Mouse (Mus musculus): ENCODE measurements around the gene 4932438H23Rik. TPM values are rescaled to one million over a fixed set of nuclear protein-coding genes. Genes with fewer than 3 reads are reported as not detected.

The 4932438H23Rik gene
- 0.13 and 0.27 TPM in 2 replicates for polyA plus RNA-seq (2015; fragmentation: Nextera tagmentation; extraction: Ambion mirVana)

DNA sequence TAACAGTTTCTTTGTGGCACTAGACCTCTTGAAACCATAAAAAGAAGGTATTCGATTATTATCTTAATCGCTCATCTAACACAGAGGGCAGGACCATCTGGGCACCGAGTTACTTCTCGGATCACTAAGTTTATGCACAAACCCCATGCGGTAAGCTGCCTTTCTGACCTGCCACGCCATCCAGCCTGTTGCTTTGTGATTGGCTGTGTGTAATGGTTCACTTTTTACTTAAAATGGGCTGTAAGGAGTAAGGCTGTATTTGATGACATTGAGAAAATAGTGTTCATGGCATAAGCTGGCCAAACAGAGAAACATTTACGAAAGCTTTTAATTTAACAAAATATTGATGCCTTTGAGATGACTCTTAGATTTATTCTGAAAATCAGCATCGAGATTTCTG, at the start of gene 4932438H23Rik:
Gene 4932438H23Rik (minus strand): TSS at position 101 of the 400 bp plus-strand sequence.
- H3K4me2 ChIP-seq (ENCODE audit: low read depth, low read length): no peak within 1 kb of the TSS
- no peak within 1 kb of the TSS for H3K4me3 ChIP-seq (replicated peaks; ENCODE audit: low read length)
- H3K9ac ChIP-seq (ENCODE audit: low read length): no peak within 1 kb of the TSS
- H3K9me3 ChIP-seq (replicated peaks; ENCODE audit: control insufficient read depth, low read length): no peaks in the 10 kb centered on the region
- ATAC-seq (ENCODE audit: insufficient read depth, low FRiP score): no peak
- no peaks in the 10 kb centered on the region for H3K4me1 ChIP-seq (ENCODE audit: control insufficient read depth, insufficient read depth, low read length)
- no peaks in the 10 kb centered on the region for H3K36me3 ChIP-seq (ENCODE audit: control insufficient read depth, insufficient read depth, low read length)
- H3K27me3 ChIP-seq (ENCODE audit: control insufficient read depth, insufficient read depth, low read length): no peaks in the 10 kb centered on the region
- H3K27ac ChIP-seq (ENCODE audit: low read length): no peak within 1 kb of the TSS
- 85% methylated on average over 8 of the region's 8 CpGs for WGBS

DNA sequence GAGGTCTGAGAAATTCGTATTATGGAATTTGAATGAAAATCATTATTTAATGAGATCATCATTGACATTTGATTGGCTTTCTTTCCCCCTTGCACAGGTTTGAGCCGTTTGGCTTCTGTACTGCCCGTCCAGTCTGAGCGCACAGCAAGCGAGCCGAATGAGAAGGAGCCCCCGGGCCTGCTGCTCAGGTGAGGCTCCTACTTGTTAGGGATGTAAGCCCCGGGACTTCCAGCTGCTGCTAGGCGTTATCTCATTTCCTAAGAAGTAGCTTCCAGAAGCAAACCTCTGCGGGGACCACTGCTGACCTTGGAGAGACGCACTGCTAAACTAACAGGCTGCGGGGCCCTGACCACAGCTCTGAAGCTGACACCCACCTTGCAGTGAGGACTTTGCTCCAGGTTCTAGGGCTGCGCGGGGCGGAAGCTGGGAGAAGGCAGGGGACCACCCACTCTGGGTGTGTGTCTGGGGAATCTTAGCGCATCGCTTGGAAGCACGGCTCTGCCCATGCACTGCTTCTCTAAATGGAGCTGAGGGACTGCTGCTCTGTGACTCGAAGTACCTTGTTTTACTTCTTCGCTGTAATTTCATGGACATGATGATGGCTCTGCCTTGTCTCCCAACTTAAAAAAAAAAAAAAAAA, 46.2 kb upstream of the 4932438H23Rik start:
- H3K4me2 ChIP-seq (ENCODE audit: low read depth, low read length): no peak overlapping the region
- no peaks in the 10 kb centered on the region for H3K36me3 ChIP-seq (ENCODE audit: control insufficient read depth, insufficient read depth, low read length)
- H3K27me3 ChIP-seq (ENCODE audit: control insufficient read depth, insufficient read depth, low read length): peaks cover 9% of the 10 kb centered on the region; the same call in 1 of the 2 replicates
- H3K9ac ChIP-seq (ENCODE audit: low read length): no peak overlapping the region
- H3K4me1 ChIP-seq (ENCODE audit: control insufficient read depth, insufficient read depth, low read length): no peaks in the 10 kb centered on the region
- 37% methylated on average over 20 of the region's 20 CpGs for WGBS
- no peak for ATAC-seq (ENCODE audit: insufficient read depth, low FRiP score)
- H3K4me3 ChIP-seq (replicated peaks; ENCODE audit: low read length): no peak overlapping the region
- H3K9me3 ChIP-seq (replicated peaks; ENCODE audit: control insufficient read depth, low read length): 0 out of 2 replicates have a peak, but pooled peaks cover 4% of the 10 kb centered on the region
- H3K27ac ChIP-seq (ENCODE audit: low read length): no peak overlapping the region

DNA sequence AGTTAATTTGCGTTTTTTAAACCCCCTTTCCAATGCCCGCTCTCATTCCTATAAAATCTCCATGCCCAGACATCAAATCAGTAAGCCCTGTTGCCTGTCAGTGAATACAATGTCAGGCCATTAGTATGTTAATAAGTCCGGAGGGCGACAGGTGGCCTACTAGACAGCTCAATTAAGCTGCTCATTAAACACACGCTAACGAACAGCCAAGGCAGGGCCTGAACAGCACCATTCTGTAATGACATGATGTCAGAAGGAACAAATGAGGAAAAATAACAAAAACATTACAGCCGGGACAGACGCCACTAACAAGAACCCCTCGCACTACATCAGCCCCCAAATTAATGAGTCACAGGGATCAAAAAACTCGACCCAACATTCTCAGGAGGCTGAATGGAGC, 45.5 kb upstream of the 4932438H23Rik start:
- Histone ChIP-seq H3K9me3 (replicated peaks; ENCODE audit: control insufficient read depth, low read length) (0 out of 2 replicates have a peak, but pooled peaks cover 4% of the 10 kb centered on the region), H3K4me2 (ENCODE audit: low read depth, low read length) (no peak overlapping the region), H3K4me1 (ENCODE audit: control insufficient read depth, insufficient read depth, low read length) (no peaks in the 10 kb centered on the region), H3K36me3 (ENCODE audit: control insufficient read depth, insufficient read depth, low read length) (no peaks in the 10 kb centered on the region), H3K9ac (ENCODE audit: low read length) (no peak overlapping the region), H3K27ac (ENCODE audit: low read length) (no peak overlapping the region), H3K4me3 (replicated peaks; ENCODE audit: low read length) (no peak overlapping the region), H3K27me3 (ENCODE audit: control insufficient read depth, insufficient read depth, low read length) (peaks cover 9% of the 10 kb centered on the region; the same call in 1 of the 2 replicates)
- ATAC-seq (ENCODE audit: insufficient read depth, low FRiP score): no peak
- WGBS: 29% methylated on average over 10 of the region's 10 CpGs

DNA sequence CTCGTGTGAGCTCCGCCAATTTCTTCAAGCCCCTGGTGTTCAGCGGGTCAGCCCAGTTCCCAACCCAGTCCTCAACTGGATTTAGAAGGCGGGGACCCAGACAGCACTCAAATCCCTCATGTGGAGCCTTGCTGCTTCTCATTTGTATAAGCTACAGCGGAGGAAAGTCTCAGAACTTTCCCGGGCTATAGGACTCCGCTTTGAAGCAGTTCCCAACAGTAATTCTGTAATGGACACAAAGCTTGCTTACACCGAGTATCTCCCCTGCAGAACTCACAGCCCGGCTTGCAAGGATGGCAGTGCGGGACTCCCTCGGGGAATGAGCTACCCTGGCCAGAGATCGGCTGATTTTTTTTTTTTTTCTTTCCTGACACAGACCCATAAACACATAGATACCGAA, 45.1 kb upstream of the 4932438H23Rik start:
- H3K36me3 ChIP-seq (ENCODE audit: control insufficient read depth, insufficient read depth, low read length): no peaks in the 10 kb centered on the region
- WGBS: 18% methylated on average over 13 of the region's 13 CpGs
- H3K4me1 ChIP-seq (ENCODE audit: control insufficient read depth, insufficient read depth, low read length): no peaks in the 10 kb centered on the region
- peaks cover 9% of the 10 kb centered on the region; the same call in 1 of the 2 replicates for H3K27me3 ChIP-seq (ENCODE audit: control insufficient read depth, insufficient read depth, low read length)
- 0 out of 2 replicates have a peak, but pooled peaks cover 4% of the 10 kb centered on the region for H3K9me3 ChIP-seq (replicated peaks; ENCODE audit: control insufficient read depth, low read length)
- no peak overlapping the region for H3K4me3 ChIP-seq (replicated peaks; ENCODE audit: low read length)
- H3K9ac ChIP-seq (ENCODE audit: low read length): no peak overlapping the region
- H3K4me2 ChIP-seq (ENCODE audit: low read depth, low read length): no peak overlapping the region
- H3K27ac ChIP-seq (ENCODE audit: low read length): no peak overlapping the region
- ATAC-seq (ENCODE audit: insufficient read depth, low FRiP score): no peak

DNA sequence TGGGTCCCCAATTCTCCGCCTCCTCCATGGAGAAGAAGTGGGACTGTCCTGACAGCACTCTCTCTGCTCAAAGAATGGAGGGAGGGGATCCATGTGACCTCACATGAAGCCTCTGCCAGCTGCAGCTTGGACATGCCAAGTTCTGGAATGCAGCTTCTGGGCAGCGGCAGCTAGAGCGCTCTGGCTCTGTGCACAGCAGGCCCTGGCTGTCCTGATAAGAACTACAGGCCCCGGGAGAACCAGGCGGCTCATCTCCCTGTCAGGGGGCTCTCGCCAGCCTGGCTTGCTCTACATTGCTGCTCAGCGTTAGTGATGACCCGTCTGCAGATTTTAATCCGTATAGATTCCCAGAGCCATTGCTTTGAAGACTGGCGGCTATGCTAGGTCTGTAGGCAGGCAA, 44.6 kb upstream of the 4932438H23Rik start:
- Histone ChIP-seq H3K27me3 (ENCODE audit: control insufficient read depth, insufficient read depth, low read length) (peaks cover 9% of the 10 kb centered on the region; the same call in 1 of the 2 replicates), H3K4me1 (ENCODE audit: control insufficient read depth, insufficient read depth, low read length) (no peaks in the 10 kb centered on the region), H3K27ac (ENCODE audit: low read length) (no peak overlapping the region), H3K4me3 (replicated peaks; ENCODE audit: low read length) (no peak overlapping the region), H3K9ac (ENCODE audit: low read length) (no peak overlapping the region), H3K4me2 (ENCODE audit: low read depth, low read length) (no peak overlapping the region), H3K36me3 (ENCODE audit: control insufficient read depth, insufficient read depth, low read length) (no peaks in the 10 kb centered on the region), H3K9me3 (replicated peaks; ENCODE audit: control insufficient read depth, low read length) (0 out of 2 replicates have a peak, but pooled peaks cover 4% of the 10 kb centered on the region)
- no peak for ATAC-seq (ENCODE audit: insufficient read depth, low FRiP score)
- WGBS: 34% methylated on average over 10 of the region's 10 CpGs

DNA sequence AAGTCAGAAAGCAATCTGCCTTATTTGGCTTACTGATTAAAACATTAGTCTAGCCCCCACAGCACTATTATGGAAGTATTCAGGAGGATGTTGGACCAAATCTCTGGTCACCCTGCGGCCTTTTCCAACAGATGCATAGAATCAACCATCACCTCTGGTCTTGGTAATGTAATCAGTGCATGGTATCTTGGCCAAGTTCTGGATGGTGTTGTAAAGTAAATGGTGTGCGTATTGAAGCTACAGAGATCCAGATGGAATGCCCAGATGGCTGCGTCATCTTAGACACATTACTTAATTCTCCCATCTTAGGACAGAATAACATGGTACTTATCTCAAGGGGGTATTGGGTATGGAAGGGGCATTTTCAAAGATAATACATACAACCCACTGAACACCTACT, 43.8 kb upstream of the 4932438H23Rik start:
- WGBS: 91% methylated on average over 3 of the region's 3 CpGs
- H3K27me3 ChIP-seq (ENCODE audit: control insufficient read depth, insufficient read depth, low read length): peaks cover 9% of the 10 kb centered on the region; the same call in 1 of the 2 replicates

DNA sequence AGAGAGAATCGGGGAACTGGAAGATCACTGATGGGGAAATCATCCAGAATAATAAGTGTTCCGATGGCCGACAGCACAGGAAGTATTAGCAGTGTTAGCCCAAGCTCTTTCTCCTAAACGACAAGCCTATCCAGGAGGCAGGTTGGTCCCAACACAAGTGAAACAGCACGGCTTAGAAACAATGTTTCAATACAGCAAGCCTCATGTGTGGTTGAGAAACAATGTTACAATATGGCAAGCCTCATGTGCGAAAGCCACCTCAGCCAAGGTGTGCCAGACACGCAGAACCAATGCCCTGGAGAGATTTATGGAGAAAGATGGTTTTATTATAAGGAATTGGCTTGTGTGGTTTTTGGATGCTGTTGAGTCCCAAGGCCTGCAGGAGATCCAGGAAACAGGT, 43.2 kb upstream of the 4932438H23Rik start:
- Histone ChIP-seq H3K9ac (ENCODE audit: low read length) (no peak overlapping the region), H3K9me3 (replicated peaks; ENCODE audit: control insufficient read depth, low read length) (0 out of 2 replicates have a peak, but pooled peaks cover 4% of the 10 kb centered on the region), H3K36me3 (ENCODE audit: control insufficient read depth, insufficient read depth, low read length) (no peaks in the 10 kb centered on the region), H3K4me2 (ENCODE audit: low read depth, low read length) (no peak overlapping the region), H3K4me1 (ENCODE audit: control insufficient read depth, insufficient read depth, low read length) (no peaks in the 10 kb centered on the region), H3K27me3 (ENCODE audit: control insufficient read depth, insufficient read depth, low read length) (peaks cover 9% of the 10 kb centered on the region; the same call in 1 of the 2 replicates), H3K27ac (ENCODE audit: low read length) (no peak overlapping the region), H3K4me3 (replicated peaks; ENCODE audit: low read length) (no peak overlapping the region)
- ATAC-seq (ENCODE audit: insufficient read depth, low FRiP score): no peak
- 89% methylated on average over 7 of the region's 7 CpGs for WGBS

More for the DNA sequence above, 43.8 kb upstream of the 4932438H23Rik start:
- ATAC-seq (ENCODE audit: insufficient read depth, low FRiP score): no peak
- no peak overlapping the region for H3K4me3 ChIP-seq (replicated peaks; ENCODE audit: low read length)
- no peak overlapping the region for H3K4me2 ChIP-seq (ENCODE audit: low read depth, low read length)
- H3K9me3 ChIP-seq (replicated peaks; ENCODE audit: control insufficient read depth, low read length): 0 out of 2 replicates have a peak, but pooled peaks cover 4% of the 10 kb centered on the region
- H3K36me3 ChIP-seq (ENCODE audit: control insufficient read depth, insufficient read depth, low read length): no peaks in the 10 kb centered on the region
- no peak overlapping the region for H3K9ac ChIP-seq (ENCODE audit: low read length)
- H3K27ac ChIP-seq (ENCODE audit: low read length): no peak overlapping the region
- no peaks in the 10 kb centered on the region for H3K4me1 ChIP-seq (ENCODE audit: control insufficient read depth, insufficient read depth, low read length)

DNA sequence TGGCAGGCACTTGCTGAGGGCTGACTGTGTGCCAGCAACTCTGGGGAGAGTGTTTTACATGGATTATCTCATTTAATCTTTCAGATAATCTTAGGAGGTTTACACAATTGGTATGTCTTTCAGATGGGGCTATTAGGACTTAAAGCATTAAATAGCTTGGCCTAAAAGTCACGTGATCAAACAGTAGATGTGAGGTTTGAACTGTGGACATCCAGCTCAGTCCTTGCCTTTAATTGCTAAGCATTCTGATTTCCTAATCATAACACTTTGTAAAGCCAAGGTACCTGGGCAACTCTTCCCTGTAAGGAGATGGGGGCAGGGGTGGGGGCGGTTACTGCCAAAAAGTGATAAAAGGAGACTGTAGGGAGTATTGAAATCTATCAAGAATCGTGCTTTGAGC, 41.7 kb upstream of the 4932438H23Rik start:
- H3K27ac ChIP-seq (ENCODE audit: low read length): no peak overlapping the region
- peaks cover 9% of the 10 kb centered on the region; the same call in 1 of the 2 replicates for H3K27me3 ChIP-seq (ENCODE audit: control insufficient read depth, insufficient read depth, low read length)
- no peaks in the 10 kb centered on the region for H3K4me1 ChIP-seq (ENCODE audit: control insufficient read depth, insufficient read depth, low read length)
- H3K36me3 ChIP-seq (ENCODE audit: control insufficient read depth, insufficient read depth, low read length): no peaks in the 10 kb centered on the region
- H3K4me2 ChIP-seq (ENCODE audit: low read depth, low read length): no peak overlapping the region
- ATAC-seq (ENCODE audit: insufficient read depth, low FRiP score): no peak
- H3K9ac ChIP-seq (ENCODE audit: low read length): no peak overlapping the region
- H3K9me3 ChIP-seq (replicated peaks; ENCODE audit: control insufficient read depth, low read length): 0 out of 2 replicates have a peak, but pooled peaks cover 4% of the 10 kb centered on the region
- no peak overlapping the region for H3K4me3 ChIP-seq (replicated peaks; ENCODE audit: low read length)
- WGBS: 77% methylated on average over 3 of the region's 3 CpGs

DNA sequence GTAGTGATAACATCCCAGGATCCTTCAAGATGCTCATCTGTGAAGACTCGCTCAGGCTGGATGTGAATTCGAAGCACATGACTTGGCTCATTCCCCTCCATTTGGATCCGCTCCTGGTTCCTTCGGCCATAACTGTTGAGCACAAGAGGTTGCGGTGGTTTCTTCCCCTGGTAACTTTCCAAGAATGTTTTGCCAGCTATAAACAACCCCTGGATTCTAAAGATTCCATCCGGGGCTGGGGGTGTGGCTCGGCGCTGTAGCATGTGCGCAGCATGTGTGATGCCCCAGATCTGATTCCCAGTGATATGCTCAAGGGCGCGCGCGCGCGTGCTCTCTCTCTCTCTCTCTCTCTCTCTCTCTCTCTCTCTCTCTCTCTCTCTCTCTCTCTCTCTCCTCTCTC, 35.0 kb upstream of the 4932438H23Rik start:
- no peak for ATAC-seq (ENCODE audit: insufficient read depth, low FRiP score)
- Histone ChIP-seq H3K4me1 (ENCODE audit: control insufficient read depth, insufficient read depth, low read length) (no peaks in the 10 kb centered on the region), H3K4me3 (replicated peaks; ENCODE audit: low read length) (no peak overlapping the region), H3K4me2 (ENCODE audit: low read depth, low read length) (no peak overlapping the region), H3K9me3 (replicated peaks; ENCODE audit: control insufficient read depth, low read length) (no peaks in the 10 kb centered on the region), H3K36me3 (ENCODE audit: control insufficient read depth, insufficient read depth, low read length) (no peaks in the 10 kb centered on the region), H3K9ac (ENCODE audit: low read length) (no peak overlapping the region), H3K27ac (ENCODE audit: low read length) (no peak overlapping the region), H3K27me3 (ENCODE audit: control insufficient read depth, insufficient read depth, low read length) (no peaks in the 10 kb centered on the region)
- 72% methylated on average over 15 of the region's 15 CpGs for WGBS
